Mouse (Mus musculus) heart, adult 2 months (tissue): ENCODE data around the gene Hgfac.

ENCODE experiments used
- CTCF ChIP-seq: fragments of 200-600 bp; IDR thresholded peaks from 2 replicates; pipeline ENCODE4 v1.8.1; 2022; ENCODE audit warnings: antibody characterized with exemption, mild to moderate bottlenecking, moderate library complexity
- POLR2A ChIP-seq: fragments of 200-500 bp; IDR thresholded peaks from 2 replicates; pipeline ENCODE4 v1.6.1; 2011; ENCODE audit warnings: mild to moderate bottlenecking, low read depth, low read length, control low read depth; ENCODE audit not compliant: insufficient read depth

DNA sequence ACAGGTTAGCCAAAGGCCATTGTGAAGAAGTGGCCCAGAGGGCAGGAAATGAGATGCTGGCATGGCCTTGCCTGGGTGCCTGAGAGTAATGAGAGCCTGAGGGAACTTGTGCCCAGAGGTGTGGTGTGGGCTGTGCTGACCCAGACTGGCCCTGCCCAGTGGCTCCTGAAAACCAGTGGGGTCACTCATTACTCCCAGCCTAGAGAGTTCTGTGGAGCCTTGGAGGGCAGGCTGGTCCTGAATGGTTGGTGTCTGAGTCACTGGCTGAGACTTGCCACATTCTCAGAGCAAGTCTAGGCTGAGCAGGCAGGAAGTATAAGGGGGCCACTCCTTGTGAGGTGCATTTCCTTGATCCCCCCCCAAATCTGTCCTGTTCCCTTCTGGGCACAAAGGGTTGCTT, 3.9 kb upstream of the Hgfac start:
- no peak for TF ChIP-seq CTCF
- TF ChIP-seq POLR2A: no peak
